Mouse (Mus musculus): ENCODE measurements around the gene Psmd5. TPM values are rescaled to one million over a fixed set of nuclear protein-coding genes. Genes with fewer than 3 reads are reported as not detected.

Gene Psmd5
- polyA plus RNA-seq (2012; rRNA removed), result 11.2 and 13.2 TPM in 2 replicates

DNA sequence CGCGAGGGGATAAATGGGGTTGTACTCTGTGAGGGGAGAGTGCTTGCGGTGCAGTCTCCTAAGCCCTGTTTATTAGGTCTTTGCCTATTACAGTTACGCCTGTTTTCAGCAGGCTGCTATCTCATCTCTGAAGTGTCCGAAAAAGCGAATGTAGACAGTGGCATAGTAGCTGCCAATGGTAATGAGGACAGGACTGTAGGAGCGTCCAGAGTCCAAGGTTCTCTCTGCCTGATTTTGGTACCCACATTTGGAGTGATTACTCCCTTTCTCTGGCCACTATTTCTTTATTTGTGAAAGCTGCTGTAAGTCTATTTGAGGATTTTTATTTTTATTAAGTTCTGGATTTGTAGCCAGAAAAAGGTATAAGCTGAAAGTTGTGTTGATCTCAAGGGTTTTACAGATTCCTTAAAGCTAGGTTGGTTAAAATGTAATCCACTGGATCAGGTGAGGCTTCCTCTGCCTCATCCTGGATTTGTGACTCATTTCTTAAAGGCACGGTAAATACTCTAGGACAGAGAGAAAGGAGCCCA lies at the start of gene Psmd5:
Gene Psmd5 (minus strand): TSS at position 153 of the 530 bp plus-strand sequence.
- 14% methylated on average over 8 of the region's 8 CpGs for WGBS
- DNase-seq (ENCODE audit: low read depth, low spot score), result no peak

DNA sequence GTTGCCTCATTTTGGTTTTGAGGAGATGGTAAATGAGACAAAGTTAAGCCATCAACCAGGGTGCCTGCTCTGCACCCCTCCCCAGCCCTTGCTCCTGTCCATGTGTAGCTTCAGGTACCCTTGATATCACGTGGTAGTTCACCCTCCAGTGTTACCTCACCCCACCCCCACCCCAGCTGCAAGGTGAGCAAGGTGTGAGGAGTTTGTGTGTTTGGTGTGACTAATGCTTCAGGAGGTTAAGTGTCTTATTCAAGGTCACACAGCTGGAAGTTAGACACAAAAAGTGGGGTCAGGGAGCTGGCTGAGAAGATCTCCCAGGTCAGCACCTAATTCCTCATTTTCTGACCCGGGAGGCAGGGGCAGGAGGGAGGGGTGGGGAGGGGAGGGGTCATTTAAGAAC lies 48.0 kb upstream of the Psmd5 start:
- 26% methylated on average over 2 of the region's 2 CpGs for WGBS

DNA sequence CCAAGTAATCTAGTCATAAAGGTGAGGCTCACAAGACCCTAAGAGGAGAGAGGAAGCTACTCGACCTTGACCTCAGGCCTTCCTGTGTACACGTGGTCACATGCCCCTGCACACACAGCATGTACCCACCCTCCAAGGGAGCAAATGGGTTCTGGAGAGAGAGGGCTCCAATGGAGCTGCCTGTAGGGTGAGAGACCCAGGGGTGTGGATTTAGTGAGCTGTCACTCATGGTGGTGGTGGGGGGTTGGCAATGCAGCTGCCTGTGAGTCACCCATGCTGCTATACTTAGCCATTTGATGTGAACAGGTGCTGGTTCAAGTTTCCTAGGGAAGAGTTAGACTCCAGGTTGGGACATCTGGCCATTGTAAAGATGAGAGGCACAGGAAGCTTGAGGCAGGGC lies 45.4 kb upstream of the Psmd5 start:
- DNase-seq (ENCODE audit: low read depth, low spot score), result no peak
- WGBS, result 34% methylated on average over 2 of the region's 2 CpGs

More for the DNA sequence above, 48.0 kb upstream of the Psmd5 start:
- DNase-seq (ENCODE audit: low read depth, low spot score), result no peak

DNA sequence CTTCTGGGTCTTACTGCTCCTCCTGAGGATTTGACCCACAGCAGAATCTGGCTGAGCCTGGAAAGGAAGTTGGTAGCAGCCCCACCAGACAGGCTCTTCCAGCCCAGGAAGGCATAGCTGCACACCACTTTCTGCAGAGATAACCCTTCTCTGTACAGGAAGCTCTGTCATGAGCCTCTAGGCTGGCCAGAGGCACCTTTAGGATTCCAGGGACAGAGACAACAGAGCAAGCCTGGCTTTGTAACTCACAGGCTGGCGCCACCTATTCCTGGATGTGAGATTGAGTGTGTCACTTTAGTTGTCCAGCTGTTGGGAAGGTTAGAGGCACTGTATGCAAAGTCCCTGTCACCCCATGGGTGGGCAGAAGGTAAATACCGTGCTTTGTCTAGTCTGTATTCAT lies 40.3 kb upstream of the Psmd5 start:
- DNase-seq (ENCODE audit: low read depth, low spot score), result no peak
- 68% methylated on average over 2 of the region's 2 CpGs for WGBS

DNA sequence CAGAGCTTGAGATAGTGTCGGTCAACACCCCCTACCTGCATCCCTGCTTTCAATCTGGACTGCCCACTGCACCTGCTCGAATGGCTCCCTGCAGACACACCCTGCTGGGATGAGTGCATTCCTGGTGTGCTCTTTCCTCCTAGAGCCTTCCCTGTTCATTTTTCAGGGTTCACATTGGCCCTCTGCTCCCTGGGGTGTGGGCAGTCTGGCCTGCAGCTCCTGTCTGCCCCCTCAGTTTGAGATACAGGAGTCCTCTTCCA lies 40.0 kb upstream of the Psmd5 start:
- no peak for DNase-seq (ENCODE audit: low read depth, low spot score)
- 19% methylated on average over 2 of the region's 2 CpGs for WGBS

DNA sequence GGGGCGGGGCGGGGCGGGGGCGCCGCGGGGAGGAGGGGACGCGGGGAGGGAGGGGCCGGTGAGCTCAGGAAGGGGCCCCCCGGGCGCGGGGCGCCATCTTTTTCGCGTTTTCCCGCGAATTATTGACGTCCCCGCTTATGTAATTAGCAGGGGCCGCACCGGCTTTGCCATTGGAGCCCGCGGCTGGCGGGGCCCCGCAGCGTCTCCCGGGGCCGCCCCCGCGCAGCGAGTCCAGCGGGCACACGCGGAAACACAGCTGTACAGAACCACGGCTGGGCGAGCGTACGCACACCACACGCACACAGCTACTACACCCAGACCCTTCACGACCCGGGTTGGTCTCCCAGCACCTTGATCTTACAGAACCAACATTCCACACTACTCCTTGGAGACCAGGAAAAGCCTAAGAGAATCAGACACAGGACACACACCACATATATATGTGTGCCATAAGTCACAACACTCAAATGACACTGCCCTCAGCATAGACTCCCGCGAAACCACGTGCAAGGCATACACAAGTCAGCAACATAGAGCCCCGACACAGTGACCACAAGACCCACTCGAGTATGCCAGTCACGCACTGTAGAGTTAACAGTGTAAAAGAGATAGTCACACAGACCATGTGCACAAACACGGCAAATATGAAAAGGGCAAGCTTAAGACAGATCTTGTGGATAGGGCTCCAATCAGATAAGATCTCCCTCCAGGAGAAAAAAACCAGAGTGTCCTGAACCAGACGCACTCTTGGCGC lies 39.5 kb upstream of the Psmd5 start:
- no peak for DNase-seq (ENCODE audit: low read depth, low spot score)
- 2% methylated on average over 48 of the region's 50 CpGs for WGBS

DNA sequence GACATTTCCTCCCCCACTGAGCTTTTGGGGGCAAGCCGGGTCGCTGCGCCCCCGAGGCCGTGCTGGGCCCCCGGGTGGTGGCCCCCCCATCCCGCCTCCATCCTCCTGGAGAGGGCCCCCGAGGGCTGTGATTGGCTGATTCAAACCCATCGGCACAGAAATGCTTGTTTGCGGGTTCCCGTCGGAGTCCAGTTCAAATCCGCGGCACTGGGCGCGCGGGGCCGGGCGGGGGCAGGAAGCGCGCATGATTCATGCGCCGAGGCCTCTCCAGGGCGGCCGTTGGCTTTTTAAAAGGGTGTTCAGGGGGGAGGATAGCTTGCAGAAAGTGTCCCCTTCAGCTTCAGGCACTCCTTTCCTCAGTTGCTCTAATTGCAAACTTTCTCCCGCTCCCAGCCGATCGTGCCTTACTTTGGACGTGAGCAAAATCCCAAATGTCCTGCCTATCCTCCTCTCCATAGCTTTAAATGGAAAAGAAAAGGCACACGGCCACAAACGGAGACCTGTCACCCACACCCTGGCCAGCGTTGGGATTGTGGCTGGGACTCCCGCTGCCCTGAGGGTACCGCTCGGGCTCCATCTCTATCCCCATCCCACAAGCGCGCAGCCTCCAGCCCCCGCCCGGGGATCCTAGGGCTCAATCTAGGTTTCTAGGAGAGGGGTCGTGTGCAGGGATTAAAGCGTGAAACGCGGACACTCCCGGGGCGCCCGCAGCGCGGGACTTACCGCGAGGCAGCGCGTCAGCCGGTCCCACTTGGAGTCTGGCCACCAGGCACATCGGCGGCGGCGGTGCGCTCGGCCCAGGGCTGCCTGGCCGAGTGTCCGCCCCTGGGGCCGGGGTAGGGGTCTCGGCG lies 38.7 kb upstream of the Psmd5 start, which contains the start of gene Phf19:
Gene Phf19 (minus strand): TSS at position 809 of the 851 bp plus-strand sequence.
- WGBS, result under 1% methylated on average over 64 of the region's 64 CpGs
- DNase-seq (ENCODE audit: low read depth, low spot score), result no peak

DNA sequence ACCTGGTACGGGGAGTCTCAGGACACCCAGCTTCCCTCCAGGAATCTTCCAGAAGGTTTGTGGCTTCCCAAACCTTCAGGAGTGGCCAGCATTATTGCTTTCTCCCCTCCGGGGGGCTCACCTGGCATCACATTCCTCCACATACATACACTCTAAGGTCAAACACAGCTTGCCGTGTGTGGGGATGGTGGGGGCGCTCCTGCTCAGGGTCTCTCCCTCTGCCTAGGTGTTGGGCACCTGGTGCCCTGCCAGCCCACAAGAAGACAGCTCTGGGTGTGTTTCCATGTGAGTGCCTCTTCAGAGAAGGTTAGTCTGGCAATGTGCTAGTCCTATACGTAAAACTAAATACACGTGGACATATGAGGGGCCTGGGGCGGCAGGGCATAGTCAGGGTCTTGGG lies 37.8 kb upstream of the Psmd5 start:
- 60% methylated on average over 7 of the region's 7 CpGs for WGBS
- no peak for DNase-seq (ENCODE audit: low read depth, low spot score)

DNA sequence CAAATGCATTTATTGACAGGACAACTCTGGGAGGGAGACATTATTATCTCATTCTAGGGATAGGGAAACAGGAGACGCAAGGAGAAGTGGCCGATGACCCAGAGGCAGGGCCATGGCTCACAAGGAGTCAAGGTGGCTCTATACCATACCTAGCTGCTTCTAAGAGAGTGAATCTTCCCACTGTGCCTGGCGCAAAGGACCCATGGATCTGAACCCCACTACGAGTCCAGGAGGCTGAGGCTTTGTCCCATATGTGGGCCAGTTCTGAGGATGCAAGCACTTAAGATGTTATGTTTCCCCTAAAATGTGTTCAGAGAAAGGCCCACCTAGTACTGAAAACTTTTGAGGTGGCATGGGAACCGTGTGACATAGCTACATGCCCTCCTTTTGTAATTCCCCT lies 37.1 kb upstream of the Psmd5 start:
- WGBS, result 91% methylated on average over 5 of the region's 5 CpGs

DNA sequence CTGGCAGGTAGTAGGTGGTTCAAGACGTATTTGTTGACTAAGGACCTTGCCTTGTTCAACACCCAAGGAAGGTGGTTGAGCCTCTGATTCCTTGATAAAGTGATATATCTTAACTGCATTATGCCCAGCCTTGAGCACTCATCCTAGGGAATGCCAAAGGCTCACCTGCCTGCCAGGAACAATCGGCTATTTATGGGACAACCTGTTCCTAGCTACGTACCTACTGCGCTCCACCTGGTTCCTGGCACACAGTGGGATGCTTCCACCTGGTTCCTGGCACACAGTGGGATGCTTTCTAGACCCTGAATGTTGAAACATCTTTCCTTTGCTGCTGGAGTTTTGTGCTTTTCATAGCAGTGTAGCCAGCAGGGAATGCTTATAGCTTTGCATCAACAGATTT lies 35.0 kb upstream of the Psmd5 start:
- 95% methylated on average over 4 of the region's 4 CpGs for WGBS
- DNase-seq (ENCODE audit: low read depth, low spot score), result no peak

More for the DNA sequence above, 37.1 kb upstream of the Psmd5 start:
- no peak for DNase-seq (ENCODE audit: low read depth, low spot score)

DNA sequence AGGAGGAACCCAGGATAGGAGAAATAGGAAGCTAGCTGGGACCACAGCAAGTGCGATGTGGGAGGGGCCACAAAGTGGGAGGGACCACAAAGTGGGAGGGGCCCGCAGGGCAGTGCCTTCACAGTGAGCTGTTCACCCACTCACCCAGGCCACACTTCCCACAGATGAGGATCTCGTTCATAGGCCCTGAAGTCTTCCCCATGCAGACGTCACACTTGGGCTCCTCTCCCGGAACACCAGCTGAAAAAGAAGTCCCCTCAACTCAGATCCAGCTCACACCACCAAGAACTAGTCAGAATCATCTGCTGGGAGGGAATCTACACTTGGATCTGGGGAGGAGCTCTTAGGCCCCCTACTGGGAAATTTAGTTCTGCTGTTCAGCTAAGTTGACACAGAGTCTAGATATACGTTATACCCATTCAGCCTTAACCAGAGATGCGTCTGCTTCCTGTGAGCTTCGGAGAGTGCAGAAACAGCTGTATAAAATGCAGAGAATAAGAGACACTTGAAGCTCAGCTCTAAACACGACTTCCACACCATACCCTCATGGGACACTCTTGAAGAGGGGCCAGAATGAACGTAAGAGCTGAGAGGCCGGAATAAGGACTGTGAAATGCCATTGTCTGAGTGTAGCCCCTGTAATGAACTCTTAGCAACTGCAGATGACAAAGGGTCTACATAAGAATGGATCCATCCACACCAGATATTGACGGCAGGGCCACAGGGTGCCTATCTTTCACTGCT lies 32.3 kb upstream of the Psmd5 start:
- 60% methylated on average over 12 of the region's 12 CpGs for WGBS
- no peak for DNase-seq (ENCODE audit: low read depth, low spot score)

DNA sequence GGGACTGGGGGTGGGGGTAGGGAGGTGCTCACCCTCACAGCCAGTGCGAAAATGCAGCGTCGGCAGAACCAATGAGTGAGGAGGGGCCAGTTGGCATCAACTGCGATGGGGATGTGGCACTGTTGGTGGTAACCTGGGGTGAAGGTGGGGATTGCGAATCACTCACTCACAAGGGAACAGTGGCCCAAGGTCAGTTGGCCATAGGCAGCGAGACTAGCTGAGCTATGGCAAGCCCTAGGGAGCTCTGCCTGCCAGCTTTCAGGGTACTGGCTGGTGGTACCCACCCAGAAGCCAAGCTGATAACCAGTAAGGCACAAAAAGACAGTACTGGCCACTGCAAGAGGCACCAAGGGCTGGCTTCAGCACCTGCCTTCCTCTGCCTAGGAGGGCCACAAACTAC lies 31.7 kb upstream of the Psmd5 start:
- DNase-seq (ENCODE audit: low read depth, low spot score), result no peak
- WGBS, result 87% methylated on average over 6 of the region's 6 CpGs

DNA sequence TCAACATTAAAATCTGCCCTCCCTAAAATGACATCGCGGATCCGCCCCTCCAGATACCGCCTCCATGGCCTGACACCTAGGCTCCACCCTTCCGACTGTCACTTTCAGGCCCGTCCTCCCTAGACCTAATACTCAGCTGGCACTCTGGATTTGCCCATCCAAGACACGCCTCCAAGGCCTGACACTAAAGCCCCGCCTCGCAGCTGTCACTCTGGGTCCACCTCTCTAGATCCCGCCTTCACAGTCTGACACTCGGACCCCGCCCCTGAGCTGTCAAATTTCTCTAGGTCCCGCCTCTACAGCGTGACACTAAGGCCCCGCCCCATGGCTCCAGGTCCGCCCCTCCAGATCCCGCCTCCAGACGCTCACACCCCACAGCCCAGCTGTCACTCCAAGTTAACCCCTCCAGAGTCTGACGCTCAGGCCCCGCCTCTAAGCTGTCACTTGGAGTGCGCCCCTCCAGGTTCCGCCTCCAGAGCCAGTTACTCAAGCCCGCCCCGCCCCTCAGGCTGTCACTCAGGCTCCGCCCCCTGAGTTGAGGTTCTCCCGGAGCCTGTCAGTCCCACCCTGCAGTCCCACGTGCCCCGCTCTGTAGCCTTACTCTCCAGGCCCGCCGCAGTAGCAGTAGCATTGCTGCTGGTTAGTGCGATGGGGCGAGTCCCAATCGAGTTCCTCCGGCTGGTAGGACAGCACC lies 30.2 kb upstream of the Psmd5 start:
- peak; percentile 98 for DNase-seq (ENCODE audit: low read depth, low spot score)
- WGBS, result 1% methylated on average over 34 of the region's 34 CpGs

DNA sequence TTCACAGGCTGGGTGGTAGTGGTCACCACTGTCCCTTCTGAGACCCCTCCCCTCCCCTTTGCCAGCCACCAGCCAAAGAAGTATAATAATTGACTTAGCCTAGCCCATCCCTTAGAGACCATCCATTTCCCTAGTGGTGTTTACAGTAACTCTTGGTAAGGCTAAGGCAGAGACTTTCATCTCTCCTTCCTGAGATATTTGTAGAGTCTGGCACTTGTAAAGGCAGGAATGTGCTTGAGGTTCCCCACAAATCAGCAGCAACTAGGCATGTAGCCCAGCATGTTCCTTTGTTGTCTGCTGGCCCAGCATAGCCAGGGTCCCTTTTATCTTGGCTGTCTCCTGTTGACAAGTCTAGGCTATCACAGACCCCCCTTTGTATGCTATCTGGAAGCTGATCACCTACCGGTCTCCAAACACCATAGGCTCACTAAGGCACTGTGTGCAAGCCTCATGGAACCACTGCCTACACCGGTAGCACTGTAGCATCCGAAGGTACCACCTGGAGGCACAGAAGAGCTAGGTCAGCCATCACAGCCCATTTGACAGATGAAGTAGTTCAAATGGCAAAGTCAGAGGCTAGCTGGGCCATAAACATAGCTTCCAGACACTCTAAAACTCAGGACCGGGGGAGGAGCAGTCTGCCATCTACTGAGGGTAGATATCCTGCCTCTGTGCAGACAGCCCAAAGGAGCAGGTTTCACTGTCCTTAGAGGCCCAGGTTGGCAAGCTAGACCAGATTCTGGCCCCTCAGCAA lies 29.1 kb upstream of the Psmd5 start:
- 75% methylated on average over 4 of the region's 4 CpGs for WGBS
- DNase-seq (ENCODE audit: low read depth, low spot score), result no peak

DNA sequence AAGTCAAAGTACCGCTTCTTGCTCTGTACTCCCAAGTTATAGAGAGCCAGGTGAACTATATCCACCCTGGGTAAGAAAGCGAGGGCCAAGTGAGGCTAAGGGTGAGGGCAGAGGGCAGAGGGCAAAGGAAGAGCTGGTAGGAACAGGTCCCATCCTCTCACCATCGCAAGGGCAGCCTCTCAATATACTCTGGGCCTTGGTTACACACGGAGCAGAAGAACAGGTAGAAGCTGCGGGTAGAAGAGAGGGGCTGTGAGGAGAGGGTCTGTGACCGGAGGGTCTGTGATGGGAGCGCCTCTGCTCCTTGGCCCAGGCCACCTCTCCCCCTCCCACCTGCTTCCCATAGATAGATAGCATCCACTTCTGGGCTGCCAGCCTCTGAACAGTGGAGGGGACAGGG lies 28.4 kb upstream of the Psmd5 start:
- WGBS, result 77% methylated on average over 7 of the region's 7 CpGs
- DNase-seq (ENCODE audit: low read depth, low spot score), result no peak

DNA sequence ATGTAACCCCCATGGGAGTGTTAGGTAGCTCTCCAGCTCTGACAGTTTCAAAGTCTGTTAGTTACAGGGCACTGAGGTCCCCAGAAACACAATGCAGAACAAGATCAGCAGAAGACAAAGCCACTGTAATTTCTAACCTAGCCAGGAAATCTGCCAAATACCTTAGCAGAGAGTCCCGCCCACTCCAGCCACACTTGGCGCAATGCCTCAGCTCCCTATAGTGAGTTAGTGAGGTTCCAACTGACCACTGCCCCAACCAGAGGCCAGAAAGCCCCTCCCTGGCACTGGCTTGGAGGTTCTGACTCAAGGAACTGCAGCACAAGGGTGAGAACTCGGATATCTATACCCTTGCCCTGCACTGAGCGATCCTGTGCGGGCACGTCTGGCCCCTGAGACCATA lies 28.0 kb upstream of the Psmd5 start:
- no peak for DNase-seq (ENCODE audit: low read depth, low spot score)
- 46% methylated on average over 6 of the region's 6 CpGs for WGBS

DNA sequence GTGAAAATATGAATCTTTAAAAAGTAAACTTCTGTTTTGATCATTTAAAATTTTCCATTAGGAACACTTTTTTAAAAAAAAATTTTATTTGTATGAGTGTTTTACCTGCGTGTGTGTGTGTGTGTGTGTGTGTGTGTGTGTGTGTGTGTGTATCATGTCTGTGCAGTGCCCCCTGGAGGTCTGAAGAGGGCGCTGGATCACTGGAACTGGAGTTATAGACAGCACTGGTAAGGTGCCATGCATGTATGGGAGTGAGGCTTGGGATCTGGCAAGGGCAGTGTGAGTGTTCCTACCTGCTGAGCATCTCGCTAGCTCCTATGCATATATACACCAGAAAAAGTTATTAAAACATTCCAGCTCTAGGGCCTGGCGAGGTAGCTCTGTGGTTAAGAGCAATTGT lies 27.0 kb upstream of the Psmd5 start:
- DNase-seq (ENCODE audit: low read depth, low spot score), result no peak
- WGBS, result 83% methylated on average over 4 of the region's 4 CpGs

DNA sequence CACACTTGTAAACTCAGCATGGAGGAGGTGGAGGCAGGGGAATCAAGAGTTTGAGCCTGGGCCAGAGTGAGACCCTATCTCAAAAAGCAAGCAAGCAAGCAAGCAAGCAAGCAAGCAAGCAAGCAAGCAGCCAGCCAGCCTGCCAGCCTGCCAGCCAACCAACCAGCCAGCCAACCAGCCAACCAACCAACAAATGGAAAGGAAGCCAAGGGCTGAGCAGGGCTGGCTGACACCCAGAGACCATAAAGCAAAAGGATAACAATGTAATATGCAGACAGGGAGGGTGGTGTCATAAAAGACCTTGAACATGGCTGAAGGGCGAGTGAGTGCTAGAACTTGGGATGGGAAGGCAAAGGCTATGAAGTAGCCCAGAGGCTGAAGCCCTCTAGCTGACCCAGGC lies 25.6 kb upstream of the Psmd5 start:
- peak; percentile 78 for DNase-seq (ENCODE audit: low read depth, low spot score)
- 24% methylated on average over 1 of the region's 1 CpGs for WGBS

DNA sequence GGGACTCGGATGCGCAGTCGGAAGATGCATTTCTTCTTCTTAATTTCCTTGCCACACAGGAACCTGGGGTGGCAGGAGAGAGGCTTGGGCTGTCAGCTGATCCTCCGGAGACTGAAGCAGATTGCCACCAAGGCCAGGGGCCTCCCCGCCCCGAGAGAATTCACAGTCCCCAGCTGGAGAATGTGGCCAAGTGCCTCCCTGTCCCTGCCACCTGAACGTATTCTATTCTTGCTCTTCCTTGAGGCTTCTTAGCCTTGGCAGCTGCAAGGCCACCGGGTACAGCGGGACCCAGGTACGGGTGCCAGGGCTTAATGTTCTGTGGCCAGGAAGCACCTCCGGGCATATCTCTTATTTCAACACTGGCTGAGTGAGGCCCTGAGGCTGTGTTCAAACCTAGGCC lies 24.9 kb upstream of the Psmd5 start:
- WGBS, result 78% methylated on average over 11 of the region's 11 CpGs
- no peak for DNase-seq (ENCODE audit: low read depth, low spot score)
